Mouse (Mus musculus): ENCODE measurements around the gene Zmat5. TPM values are rescaled to one million over a fixed set of nuclear protein-coding genes. Genes with fewer than 3 reads are reported as not detected.

The Zmat5 gene
- polyA plus RNA-seq, 1 experiment from 2014 or later = 78.9 TPM

DNA sequence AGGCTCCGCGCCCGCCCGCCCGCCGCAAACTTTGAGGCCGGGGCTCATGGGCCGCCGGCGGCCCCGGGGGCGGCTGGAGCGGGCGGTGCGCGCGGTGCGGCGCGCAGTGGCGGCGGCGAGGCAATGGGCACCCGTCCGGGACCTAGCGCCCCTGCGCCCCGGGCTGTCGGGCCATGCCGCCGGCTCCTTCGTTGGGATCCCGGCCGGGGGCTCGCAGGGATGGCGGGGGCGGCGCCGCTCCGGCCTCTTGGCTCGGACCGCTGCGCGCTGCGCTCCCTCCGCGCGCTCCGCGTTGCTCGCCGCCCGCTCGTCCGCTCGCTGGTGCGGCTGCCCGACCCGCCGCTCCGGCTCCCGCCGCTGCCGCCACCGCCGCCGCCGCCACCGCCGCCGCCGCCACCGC lies 42.3 kb downstream of the Zmat5 start, which contains the start of gene Cabp7:
Gene Cabp7, minus strand, starts transcription at position 46 of the 400 bp plus-strand sequence.
- H3K4me1 ChIP-seq (ENCODE audit: control insufficient read depth, insufficient read depth, low read length) = peaks cover 13% of the 10 kb centered on the region
- under 1% methylated on average over 33 of the region's 73 CpGs for WGBS
- H3K36me3 ChIP-seq (ENCODE audit: control insufficient read depth, insufficient read depth, low read length) = no peaks in the 10 kb centered on the region
- H3K9me3 ChIP-seq (ENCODE audit: control insufficient read depth, low read length) = no peaks in the 10 kb centered on the region
- no peak for ATAC-seq (ENCODE audit: insufficient number of reproducible peaks, low FRiP score, low TSS enrichment, low read depth)
- H3K4me2 ChIP-seq (ENCODE audit: low read depth, severe bottlenecking) = peak within 1 kb of the TSS; percentile 91
- peaks cover 74% of the 10 kb centered on the region for H3K27me3 ChIP-seq (ENCODE audit: control insufficient read depth, insufficient read depth, low read length)
- peak; percentile 33 for DNase-seq (ENCODE audit: low spot score)
- no peak within 1 kb of the TSS for H3K27ac ChIP-seq (replicated peaks; ENCODE audit: low read depth, low read length)
- peak within 1 kb of the TSS; percentile 40 for H3K4me3 ChIP-seq (ENCODE audit: low read depth, low read length)
- H3K9ac ChIP-seq (ENCODE audit: low read length) = peak within 1 kb of the TSS; percentile 37; the same call in 1 of the 2 replicates

- no peak for DNase-seq (ENCODE audit: low spot score)
- WGBS = under 1% methylated on average over 12 of the region's 12 CpGs
- H3K36me3 ChIP-seq (ENCODE audit: control insufficient read depth, insufficient read depth, low read length) = no peaks in the 10 kb centered on the region
Measured at GRCm38 (mm10) chr11:4747285-4747684, 42.8 kb downstream of the Zmat5 start.

GRCm38 (mm10) chr11:4750263-4750662 lies 45.8 kb downstream of the Zmat5 start:
- Histone ChIP-seq H3K27ac (replicated peaks; ENCODE audit: low read depth, low read length) (no peak overlapping the region), H3K4me1 (ENCODE audit: control insufficient read depth, insufficient read depth, low read length) (peaks cover 17% of the 10 kb centered on the region), H3K9me3 (ENCODE audit: control insufficient read depth, low read length) (no peaks in the 10 kb centered on the region), H3K9ac (ENCODE audit: low read length) (no peak overlapping the region), H3K27me3 (ENCODE audit: control insufficient read depth, insufficient read depth, low read length) (peaks cover 48% of the 10 kb centered on the region), H3K4me3 (ENCODE audit: low read depth, low read length) (no peak overlapping the region), H3K4me2 (ENCODE audit: low read depth, severe bottlenecking) (no peak overlapping the region), H3K36me3 (ENCODE audit: control insufficient read depth, insufficient read depth, low read length) (no peaks in the 10 kb centered on the region)
- DNase-seq (ENCODE audit: low spot score) (peak; percentile 93), ATAC-seq (ENCODE audit: insufficient number of reproducible peaks, low FRiP score, low TSS enrichment, low read depth) (no peak)
- 5% methylated on average over 9 of the region's 9 CpGs for WGBS

More at GRCm38 (mm10) chr11:4747285-4747684, 42.8 kb downstream of the Zmat5 start:
- no peaks in the 10 kb centered on the region for H3K9me3 ChIP-seq (ENCODE audit: control insufficient read depth, low read length)
- H3K9ac ChIP-seq (ENCODE audit: low read length) = no peak overlapping the region
- H3K4me2 ChIP-seq (ENCODE audit: low read depth, severe bottlenecking) = peak overlapping the region; percentile 91
- H3K4me1 ChIP-seq (ENCODE audit: control insufficient read depth, insufficient read depth, low read length) = peaks cover 13% of the 10 kb centered on the region
- H3K27me3 ChIP-seq (ENCODE audit: control insufficient read depth, insufficient read depth, low read length) = peaks cover 72% of the 10 kb centered on the region
- peak overlapping the region; percentile 40 for H3K4me3 ChIP-seq (ENCODE audit: low read depth, low read length)
- H3K27ac ChIP-seq (replicated peaks; ENCODE audit: low read depth, low read length) = no peak overlapping the region
- no peak for ATAC-seq (ENCODE audit: insufficient number of reproducible peaks, low FRiP score, low TSS enrichment, low read depth)

GRCm38 (mm10) chr11:4752836-4753235 lies 48.4 kb downstream of the Zmat5 start:
- DNase-seq (ENCODE audit: low spot score) = no peak

DNA sequence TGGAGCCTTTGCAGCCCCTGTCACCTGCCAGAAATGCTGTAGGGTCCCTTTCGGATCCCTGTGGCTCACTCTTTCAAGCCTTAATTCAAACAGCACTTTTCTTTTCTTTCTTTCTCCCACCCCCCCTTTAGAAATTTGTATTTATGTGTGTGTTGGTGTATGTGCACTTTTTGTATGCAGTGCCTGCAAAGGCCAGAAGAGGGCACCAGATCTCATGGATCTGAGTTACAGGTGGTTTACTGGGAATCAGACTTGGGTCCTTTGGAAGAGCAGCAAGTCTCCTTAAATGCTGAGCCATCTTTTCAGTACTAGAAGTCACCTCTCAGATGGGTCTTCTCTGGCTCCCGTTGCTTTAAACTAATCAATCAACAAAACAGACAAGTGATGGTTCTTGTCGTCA lies 49.6 kb downstream of the Zmat5 start:
- WGBS = 93% methylated on average over 3 of the region's 3 CpGs

More at GRCm38 (mm10) chr11:4752836-4753235, 48.4 kb downstream of the Zmat5 start:
- H3K4me3 ChIP-seq (ENCODE audit: low read depth, low read length) = no peak overlapping the region
- H3K27ac ChIP-seq (replicated peaks; ENCODE audit: low read depth, low read length) = no peak overlapping the region
- H3K9me3 ChIP-seq (ENCODE audit: control insufficient read depth, low read length) = no peaks in the 10 kb centered on the region
- no peaks in the 10 kb centered on the region for H3K36me3 ChIP-seq (ENCODE audit: control insufficient read depth, insufficient read depth, low read length)
- peaks cover 4% of the 10 kb centered on the region; the same call in 1 of the 2 replicates for H3K4me1 ChIP-seq (ENCODE audit: control insufficient read depth, insufficient read depth, low read length)
- 23% methylated on average over 10 of the region's 10 CpGs for WGBS
- peaks cover 28% of the 10 kb centered on the region for H3K27me3 ChIP-seq (ENCODE audit: control insufficient read depth, insufficient read depth, low read length)
- no peak overlapping the region for H3K9ac ChIP-seq (ENCODE audit: low read length)
- no peak for ATAC-seq (ENCODE audit: insufficient number of reproducible peaks, low FRiP score, low TSS enrichment, low read depth)
- no peak overlapping the region for H3K4me2 ChIP-seq (ENCODE audit: low read depth, severe bottlenecking)

DNA sequence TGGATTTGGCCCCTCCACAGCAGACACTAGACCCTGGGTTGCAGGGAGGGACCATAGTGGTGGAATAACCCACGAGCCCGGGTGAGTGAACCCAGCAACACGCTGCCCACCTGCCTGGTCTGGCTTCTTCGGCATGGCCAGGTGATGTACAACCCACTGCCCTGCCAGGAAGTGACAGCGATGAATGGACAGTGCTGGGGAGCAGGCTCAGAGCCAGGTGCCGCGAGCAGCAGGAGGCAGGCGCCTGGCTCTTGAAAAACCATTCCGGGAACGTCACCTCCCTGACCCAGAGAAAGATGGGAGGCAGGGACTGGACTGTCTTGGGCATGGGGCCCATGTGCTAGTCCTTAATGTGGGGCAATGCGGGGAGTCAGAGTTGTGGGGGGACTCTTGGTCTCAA lies 50.4 kb downstream of the Zmat5 start:
- Histone ChIP-seq H3K36me3 (ENCODE audit: control insufficient read depth, insufficient read depth, low read length) (no peaks in the 10 kb centered on the region), H3K4me3 (ENCODE audit: low read depth, low read length) (no peak overlapping the region), H3K27ac (replicated peaks; ENCODE audit: low read depth, low read length) (no peak overlapping the region), H3K4me2 (ENCODE audit: low read depth, severe bottlenecking) (no peak overlapping the region), H3K9ac (ENCODE audit: low read length) (no peak overlapping the region), H3K9me3 (ENCODE audit: control insufficient read depth, low read length) (no peaks in the 10 kb centered on the region), H3K4me1 (ENCODE audit: control insufficient read depth, insufficient read depth, low read length) (peaks cover 4% of the 10 kb centered on the region; the same call in 1 of the 2 replicates), H3K27me3 (ENCODE audit: control insufficient read depth, insufficient read depth, low read length) (peaks cover 8% of the 10 kb centered on the region)
- DNase-seq (ENCODE audit: low spot score) (no peak), ATAC-seq (ENCODE audit: insufficient number of reproducible peaks, low FRiP score, low TSS enrichment, low read depth) (no peak)
- 81% methylated on average over 11 of the region's 11 CpGs for WGBS

More for the DNA sequence above, 49.6 kb downstream of the Zmat5 start:
- Histone ChIP-seq H3K27ac (replicated peaks; ENCODE audit: low read depth, low read length) (no peak overlapping the region), H3K27me3 (ENCODE audit: control insufficient read depth, insufficient read depth, low read length) (peaks cover 16% of the 10 kb centered on the region), H3K9ac (ENCODE audit: low read length) (no peak overlapping the region), H3K9me3 (ENCODE audit: control insufficient read depth, low read length) (no peaks in the 10 kb centered on the region), H3K4me2 (ENCODE audit: low read depth, severe bottlenecking) (no peak overlapping the region), H3K4me1 (ENCODE audit: control insufficient read depth, insufficient read depth, low read length) (peaks cover 4% of the 10 kb centered on the region; the same call in 1 of the 2 replicates), H3K36me3 (ENCODE audit: control insufficient read depth, insufficient read depth, low read length) (no peaks in the 10 kb centered on the region), H3K4me3 (ENCODE audit: low read depth, low read length) (no peak overlapping the region)
- ATAC-seq (ENCODE audit: insufficient number of reproducible peaks, low FRiP score, low TSS enrichment, low read depth) = no peak
- no peak for DNase-seq (ENCODE audit: low spot score)

GRCm38 (mm10) chr11:4756460-4756859 lies 52.0 kb downstream of the Zmat5 start:
- Histone ChIP-seq H3K4me2 (ENCODE audit: low read depth, severe bottlenecking) (no peak overlapping the region), H3K4me3 (ENCODE audit: low read depth, low read length) (no peak overlapping the region), H3K36me3 (ENCODE audit: control insufficient read depth, insufficient read depth, low read length) (no peaks in the 10 kb centered on the region), H3K9me3 (ENCODE audit: control insufficient read depth, low read length) (no peaks in the 10 kb centered on the region), H3K27ac (replicated peaks; ENCODE audit: low read depth, low read length) (no peak overlapping the region), H3K9ac (ENCODE audit: low read length) (no peak overlapping the region), H3K4me1 (ENCODE audit: control insufficient read depth, insufficient read depth, low read length) (peaks cover 4% of the 10 kb centered on the region; the same call in 1 of the 2 replicates), H3K27me3 (ENCODE audit: control insufficient read depth, insufficient read depth, low read length) (peaks cover 15% of the 10 kb centered on the region)
- ATAC-seq (ENCODE audit: insufficient number of reproducible peaks, low FRiP score, low TSS enrichment, low read depth) (no peak), DNase-seq (ENCODE audit: low spot score) (no peak)
- WGBS = 78% methylated on average over 9 of the region's 9 CpGs

DNA sequence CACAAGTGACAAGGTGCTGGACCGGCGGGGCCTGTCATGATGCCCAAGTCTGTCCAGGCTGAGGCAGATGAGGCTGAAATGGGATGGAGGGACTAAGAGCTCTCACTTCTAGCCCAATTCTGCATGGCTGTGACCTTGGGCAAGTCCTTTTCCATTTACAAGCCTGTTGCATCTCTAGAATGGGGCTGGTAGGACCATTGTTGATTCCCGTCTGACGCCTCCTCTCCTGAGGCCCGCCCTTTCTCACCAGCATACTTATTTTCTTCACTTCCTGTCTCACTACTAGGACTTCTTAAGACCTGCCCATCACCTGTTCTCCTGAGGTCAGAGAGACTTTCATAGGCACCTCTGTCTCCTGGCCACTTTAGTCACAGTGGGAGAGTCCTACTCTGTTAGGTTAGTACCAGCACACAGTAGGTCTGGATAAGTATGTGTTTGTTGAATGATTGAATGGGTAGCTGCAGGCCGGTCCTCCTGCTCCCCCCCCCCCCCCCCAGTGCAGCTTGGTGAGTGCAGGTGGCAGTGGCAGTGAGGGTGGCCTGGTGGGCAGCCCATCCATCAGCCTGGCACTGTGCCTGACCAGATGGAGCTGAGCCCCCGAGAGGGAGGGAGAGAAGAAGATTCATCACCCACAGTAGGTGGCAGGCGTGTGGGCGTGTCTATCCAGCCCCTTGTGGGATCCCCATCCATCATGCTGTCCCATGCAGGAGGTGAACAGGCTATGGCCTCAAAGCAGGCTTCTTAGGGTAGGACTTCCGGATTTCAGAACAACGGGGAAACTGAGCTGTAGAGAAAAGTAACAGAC lies 52.7 kb downstream of the Zmat5 start:
- 40% methylated on average over 11 of the region's 11 CpGs for WGBS
- Histone ChIP-seq H3K36me3 (ENCODE audit: control insufficient read depth, insufficient read depth, low read length) (no peaks in the 10 kb centered on the region), H3K27ac (replicated peaks; ENCODE audit: low read depth, low read length) (no peak overlapping the region), H3K9ac (ENCODE audit: low read length) (no peak overlapping the region), H3K27me3 (ENCODE audit: control insufficient read depth, insufficient read depth, low read length) (peaks cover 21% of the 10 kb centered on the region), H3K4me2 (ENCODE audit: low read depth, severe bottlenecking) (no peak overlapping the region), H3K4me3 (ENCODE audit: low read depth, low read length) (no peak overlapping the region), H3K4me1 (ENCODE audit: control insufficient read depth, insufficient read depth, low read length) (peaks cover 4% of the 10 kb centered on the region; the same call in 1 of the 2 replicates), H3K9me3 (ENCODE audit: control insufficient read depth, low read length) (no peaks in the 10 kb centered on the region)
- DNase-seq (ENCODE audit: low spot score) (no peak), ATAC-seq (ENCODE audit: insufficient number of reproducible peaks, low FRiP score, low TSS enrichment, low read depth) (no peak)
